In the genomic region with DNA sequence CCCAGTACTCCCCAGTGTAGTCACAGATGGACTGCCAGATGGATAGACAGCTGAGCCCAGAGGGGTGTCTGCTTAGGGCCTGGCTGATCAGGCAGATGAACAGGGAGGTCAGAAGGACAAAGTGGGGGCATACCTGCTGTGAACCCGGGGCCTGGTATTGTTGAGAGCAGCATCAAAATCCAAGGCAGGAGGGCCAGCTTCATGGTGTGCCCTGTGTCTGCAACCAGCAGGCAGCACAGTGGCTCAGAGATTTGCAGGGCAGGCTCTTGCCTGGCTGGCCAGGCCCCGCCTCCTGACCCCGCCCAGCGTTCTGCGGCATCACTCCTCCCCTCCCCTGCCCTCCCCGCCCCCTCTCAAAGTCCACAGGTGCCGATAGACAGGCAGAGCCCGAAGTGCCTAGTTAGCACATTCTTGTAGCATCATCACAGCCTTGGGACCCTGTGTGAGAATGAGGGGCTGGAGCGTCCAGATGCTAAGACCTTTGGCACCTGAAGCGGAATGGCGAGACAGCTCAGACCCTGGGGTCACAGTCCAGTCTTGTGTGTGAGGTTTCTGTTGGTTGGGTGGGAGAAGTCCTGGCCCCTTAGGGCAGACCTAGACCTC, we compare ENCODE assay signal across 8 mouse cellular contexts. TPM values are rescaled to one million over a fixed set of nuclear protein-coding genes. Genes with fewer than 3 reads are reported as not detected.
DNase-seq lines count a peak whose midpoint lies in the region; ATAC-seq and TF ChIP-seq lines count a peak whose summit lies in the region.

TSS of gene Susd2 (minus strand) at position 268 of the 603 bp plus-strand sequence.

- no peak within 1 kb of the TSS for H3K27ac ChIP-seq in cortical plate, adult 2 months (ENCODE audit: insufficient read depth, low read length)
- H3K27ac ChIP-seq in stomach, embryonic 15.5 days, result peak within 1 kb of the TSS; percentile 33; the same call in 1 of the 2 replicates

- TF ChIP-seq POLR2A in cortical plate, adult 2 months (IDR thresholded peaks at IDR 0.05; ENCODE audit: extremely low read depth, insufficient read depth, low read length), result peak; percentile 42; the same call in 1 of the 2 replicates

- H3K4me1 ChIP-seq in cortical plate, adult 2 months (ENCODE audit: control insufficient read depth, insufficient read depth, low read length), result peaks cover 1% of the 10 kb centered on the region; the same call in 1 of the 2 replicates
- H3K4me1 ChIP-seq in stomach, embryonic 15.5 days, result peaks cover 18% of the 10 kb centered on the region

- no peak within 1 kb of the TSS for H3K9ac ChIP-seq in stomach, embryonic 15.5 days

- peak; percentile 70 for ATAC-seq in stomach, embryonic 15.5 days (ENCODE audit: insufficient read depth, low FRiP score, low read depth)

- intact Hi-C loops in heart, postnatal 10 days (cut with DNase I), result loop anchor here (5.0 kb wide), 1 partner anchor 188 kb away; no protein-coding TSS in a partner anchor

- peak; percentile 49 to 50 for DNase-seq in B cell, adult 2 months
- peak; percentile 50 for DNase-seq in Muller cell, postnatal 12 days (ENCODE audit: inconsistent ontology term)
- DNase-seq in heart, postnatal 10 days, result peak; percentile 41 to 54
- peak; percentile 84 to 90 for DNase-seq in kidney, postnatal 4 days
- DNase-seq in mesoderm, embryonic 11.5 days (ENCODE audit: low read depth, low spot score), result peak; percentile 73
- DNase-seq in layer of hippocampus, postnatal 25 days (ENCODE audit: extremely low spot score in 1 of 2, low spot score in 1 of 2), result no peak

- H3K4me2 ChIP-seq in stomach, embryonic 15.5 days, result peak within 1 kb of the TSS; percentile 32

- no peak for TF ChIP-seq CTCF in cortical plate, adult 2 months (IDR thresholded peaks at IDR 0.05; ENCODE audit: extremely low read depth, insufficient read depth, low read length)

- H3K27me3 ChIP-seq in stomach, embryonic 15.5 days (replicated peaks), result no peaks in the 10 kb centered on the region

- H3K9me3 ChIP-seq in stomach, embryonic 15.5 days, result no peaks in the 10 kb centered on the region

- H3K4me3 ChIP-seq in cortical plate, adult 2 months (ENCODE audit: insufficient read depth, low read length), result no peak within 1 kb of the TSS
- peak within 1 kb of the TSS; percentile 5; the same call in 1 of the 2 replicates for H3K4me3 ChIP-seq in stomach, embryonic 15.5 days (replicated peaks)

- 0 out of 2 replicates have a peak, but pooled peaks cover 4% of the 10 kb centered on the region for H3K36me3 ChIP-seq in stomach, embryonic 15.5 days

- 5% methylated on average over 11 of the region's 11 CpGs for WGBS in stomach, embryonic 15.5 days

RNA-seq across cellular contexts. Expression of gene Susd2, which starts in this region (rescaled TPM):
- 8.9 and 10.9 TPM in 2 replicates for polyA plus RNA-seq in cortical plate, adult 2 months (2012; rRNA removed)
- total RNA-seq in heart, postnatal 10 days (2021), result 1 to 10 TPM; 2.8 to 3.4 TPM
- polyA plus RNA-seq in stomach, embryonic 15.5 days (2015; fragmentation: Nextera tagmentation; extraction: Ambion mirVana), result 11.7 and 11.8 TPM in 2 replicates
- total RNA-seq in layer of hippocampus, postnatal 25 days (2021), result 1 to 10 TPM; 1.4 to 1.6 TPM

Comparison
In these comparisons a context has a peak if more than half of its experiments do, and no peak if none do; other contexts are left out.
1. DNase-seq: peak in B cell, adult 2 months (2 of 2), Muller cell, postnatal 12 days (single experiment), heart, postnatal 10 days (2 of 2), kidney, postnatal 4 days (2 of 2) and mesoderm, embryonic 11.5 days (single experiment); none in layer of hippocampus, postnatal 25 days (0 of 2).